Mouse (Mus musculus): Measurements from ENCODE around the gene Spint1.

GRCm38 (mm10) chr2:119197493-119197892 lies 39.7 kb upstream of the Spint1 start:
- TF ChIP-seq CTCF (IDR thresholded peaks at IDR 0.05; ENCODE audit: low read depth) (no peak), EP300 (IDR thresholded peaks at IDR 0.05; ENCODE audit: low read depth) (no peak)
